Mouse (Mus musculus) B cell, adult 2 months (primary cell): Measurements from ENCODE around the gene Nfkbie.

ENCODE experiments used
- DNase-seq, 2 experiments: peaks; one replicate each; pipeline ENCODE4 v3.0.0; 2022

The Nfkbie gene

DNA sequence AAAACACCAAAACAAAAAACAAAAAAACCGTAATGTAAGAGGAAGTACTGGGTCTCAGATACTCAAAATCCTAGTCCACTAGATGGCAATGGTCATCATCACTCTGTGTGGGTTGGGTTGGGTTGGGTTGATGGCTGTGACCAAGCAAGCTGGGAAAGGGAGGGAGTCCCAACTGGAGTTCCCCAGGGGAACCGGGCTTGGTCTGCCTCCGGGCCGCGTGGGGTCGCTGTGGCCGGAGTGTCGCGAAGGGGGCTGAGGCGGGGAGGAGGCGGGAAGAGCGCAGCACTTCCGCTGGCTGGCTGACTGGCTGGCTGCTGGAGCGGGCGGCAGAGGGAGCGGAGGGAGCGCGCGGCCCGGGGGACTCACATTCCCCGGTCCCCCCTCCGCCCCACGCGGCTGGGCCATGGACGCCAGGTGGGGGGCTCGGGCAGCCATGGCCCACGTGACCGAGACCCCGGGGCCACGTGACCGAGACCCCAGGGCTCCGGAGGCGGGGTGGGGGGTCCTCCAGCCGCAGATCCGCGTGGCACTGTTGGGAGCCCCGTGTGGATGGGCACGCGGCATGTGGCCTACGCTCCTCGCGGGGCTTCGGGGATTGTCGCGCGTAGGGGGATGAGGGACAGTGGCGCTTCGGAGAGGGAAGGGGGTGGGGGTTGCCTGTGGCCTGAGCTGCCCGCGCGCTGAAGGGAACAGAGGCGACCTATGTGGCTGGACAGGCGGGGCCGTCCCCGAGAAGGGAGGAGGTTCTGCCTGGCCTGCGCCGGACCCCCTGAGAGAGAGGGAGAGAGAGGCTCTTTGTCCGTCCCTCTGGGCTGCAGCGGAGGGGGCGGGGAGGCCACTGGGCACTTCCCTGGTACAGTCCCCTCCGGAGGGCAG lies 8.4 kb downstream of the Nfkbie start, which contains the start of gene Slc35b2:
TSS of gene Slc35b2 (plus strand) at position 220 of the 876 bp plus-strand sequence.
- DNase-seq: peak; percentile 88 to 90

DNA sequence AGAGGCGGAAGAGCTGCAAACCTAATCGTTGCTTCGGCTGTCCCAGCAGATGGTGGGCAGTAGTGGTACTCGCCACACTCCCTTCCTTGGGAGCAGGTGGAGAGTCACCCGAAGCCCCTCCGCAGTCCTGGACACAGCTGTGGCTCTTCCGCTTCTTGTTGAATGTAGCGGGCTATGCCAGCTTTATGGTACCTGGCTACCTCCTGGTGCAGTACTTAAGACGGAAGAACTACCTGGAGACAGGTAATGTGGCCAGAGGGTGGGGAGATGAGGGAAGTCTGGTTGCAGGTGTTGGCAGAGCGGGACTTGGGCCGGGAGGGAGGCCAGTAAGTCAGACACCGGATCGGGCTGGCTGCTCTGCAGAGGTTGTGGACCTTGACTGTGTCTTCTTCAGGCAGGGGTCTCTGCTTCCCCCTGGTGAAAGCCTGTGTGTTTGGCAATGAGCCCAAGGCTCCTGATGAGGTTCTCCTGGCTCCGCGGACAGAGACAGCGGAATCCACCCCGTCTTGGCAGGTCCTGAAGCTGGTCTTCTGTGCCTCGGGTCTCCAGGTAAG lies 9.1 kb downstream of the Nfkbie start:
- DNase-seq: no peak

GRCm38 (mm10) chr17:45565103-45565502 lies 9.6 kb downstream of the Nfkbie start:
- DNase-seq: no peak

DNA sequence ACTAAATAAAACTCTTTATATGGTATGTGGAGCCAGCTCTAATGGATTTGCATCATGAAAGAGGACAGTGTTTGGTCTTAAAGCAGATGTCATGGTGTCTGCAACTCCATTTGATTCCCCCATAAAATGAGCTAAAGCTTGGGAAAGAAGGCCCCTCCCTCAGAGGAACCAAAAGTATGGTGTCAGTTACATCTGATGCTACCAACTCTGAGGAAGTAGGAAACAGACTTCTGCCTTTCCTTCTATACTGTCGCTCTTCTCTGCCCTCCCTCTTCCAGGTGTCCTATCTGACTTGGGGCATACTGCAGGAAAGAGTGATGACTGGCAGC lies 10.5 kb downstream of the Nfkbie start:
- no peak for DNase-seq

GRCm38 (mm10) chr17:45566360-45567161 lies 11.1 kb downstream of the Nfkbie start:
- no peak for DNase-seq

GRCm38 (mm10) chr17:45567162-45567601 lies 11.7 kb downstream of the Nfkbie start:
- DNase-seq: no peak

DNA sequence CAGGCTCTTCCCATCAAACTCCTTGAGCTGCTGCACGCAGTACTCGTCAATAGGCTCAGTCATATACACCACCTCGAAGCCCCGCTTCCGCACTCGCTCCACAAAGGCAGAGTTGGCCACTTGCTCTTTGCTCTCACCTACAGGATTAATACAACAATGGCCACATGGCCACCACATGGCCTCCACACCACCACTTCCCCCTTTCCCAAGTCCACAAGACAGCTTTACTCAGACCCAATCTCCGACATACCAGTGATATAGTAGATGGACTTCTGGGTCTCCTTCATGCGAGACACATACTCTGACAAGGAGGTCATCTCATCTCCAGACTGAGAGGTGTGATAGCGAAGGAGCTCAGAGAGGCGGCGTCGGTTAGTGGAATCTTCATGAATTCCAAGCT lies 13.5 kb downstream of the Nfkbie start:
- no peak for DNase-seq

- DNase-seq: no peak
Measured at GRCm38 (mm10) chr17:45569999-45570398, 14.5 kb downstream of the Nfkbie start.

GRCm38 (mm10) chr17:45572103-45573086 lies 16.9 kb downstream of the Nfkbie start:
- peak in 1 of 2 experiments; percentile 76 for DNase-seq

DNA sequence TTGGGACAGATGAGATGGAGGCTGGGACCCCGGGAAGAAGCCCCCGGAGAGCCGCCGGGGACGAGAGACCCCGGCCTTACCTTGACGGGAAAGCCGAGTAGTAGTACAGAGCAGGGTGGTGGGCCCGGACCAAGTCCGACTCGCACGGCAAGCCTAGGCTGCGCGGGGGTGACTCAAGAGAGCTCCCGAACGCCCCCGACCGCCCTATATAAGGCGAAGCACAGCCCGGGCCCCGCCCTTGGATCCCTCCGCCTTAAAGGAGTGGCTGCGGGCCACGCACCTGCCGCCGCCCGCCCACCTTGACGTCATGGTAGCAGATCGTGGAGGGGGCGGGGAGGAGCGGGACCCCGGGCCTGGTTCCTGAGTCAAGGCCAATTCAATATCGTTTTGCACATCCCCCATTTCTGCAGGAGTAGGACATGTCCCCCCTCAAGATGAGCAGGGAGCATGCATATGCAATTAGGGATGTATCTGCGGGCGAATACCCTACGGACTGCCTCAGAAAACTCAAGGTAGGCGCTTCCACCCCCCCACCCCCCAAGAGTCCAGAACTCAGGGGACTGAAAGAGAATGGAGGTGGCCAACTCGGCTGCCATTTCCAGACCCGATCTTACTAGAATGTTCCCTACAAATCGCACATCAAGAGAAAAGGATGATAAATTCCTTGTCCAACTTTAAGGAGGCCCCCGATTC lies 17.7 kb downstream of the Nfkbie start, which contains the start of gene Hsp90ab1:
TSS of gene Hsp90ab1 (minus strand) at position 185 of the 693 bp plus-strand sequence.
- DNase-seq: peak; percentile 100

- DNase-seq: peak; percentile 92
Measured at GRCm38 (mm10) chr17:45573780-45574123, 18.2 kb downstream of the Nfkbie start.

GRCm38 (mm10) chr17:45574129-45574761 lies 18.7 kb downstream of the Nfkbie start:
- DNase-seq: peak; percentile 72 to 73

DNA sequence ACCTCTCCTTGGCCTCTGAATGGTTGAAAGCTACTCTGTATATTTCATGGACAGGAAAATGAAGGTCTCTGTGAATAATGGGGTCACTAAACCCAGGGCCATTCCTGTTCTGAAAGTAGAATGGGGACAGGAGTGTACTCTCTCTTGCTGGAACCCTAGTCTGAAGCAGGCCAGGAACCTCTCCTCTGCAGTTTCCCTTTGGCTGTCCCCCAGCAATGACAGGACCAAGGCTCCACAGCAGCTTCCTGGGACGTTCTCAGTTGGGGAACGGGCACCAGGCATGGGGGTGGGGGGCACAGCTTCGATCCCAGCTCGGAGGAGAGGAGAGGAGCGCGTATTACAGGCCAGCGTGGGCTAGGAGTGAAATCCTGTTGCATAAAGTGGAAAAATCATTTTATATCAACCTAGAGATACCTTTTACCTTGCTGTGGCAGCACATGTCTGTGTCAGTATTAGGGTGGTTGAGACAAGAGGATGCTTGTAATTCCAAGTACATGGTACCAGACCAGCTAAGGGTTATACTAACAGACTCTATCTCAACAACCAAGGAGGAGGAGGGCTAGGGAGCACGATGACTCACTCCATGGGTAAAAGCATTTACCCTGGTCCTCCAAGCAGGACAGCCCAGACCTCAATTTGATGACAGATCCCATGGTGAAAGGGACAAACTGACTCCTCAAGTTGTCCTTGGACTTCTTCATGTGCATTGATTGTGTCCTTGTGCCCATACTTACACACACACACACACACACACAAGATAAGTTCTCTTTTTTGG lies 19.8 kb downstream of the Nfkbie start:
- DNase-seq: no peak

DNA sequence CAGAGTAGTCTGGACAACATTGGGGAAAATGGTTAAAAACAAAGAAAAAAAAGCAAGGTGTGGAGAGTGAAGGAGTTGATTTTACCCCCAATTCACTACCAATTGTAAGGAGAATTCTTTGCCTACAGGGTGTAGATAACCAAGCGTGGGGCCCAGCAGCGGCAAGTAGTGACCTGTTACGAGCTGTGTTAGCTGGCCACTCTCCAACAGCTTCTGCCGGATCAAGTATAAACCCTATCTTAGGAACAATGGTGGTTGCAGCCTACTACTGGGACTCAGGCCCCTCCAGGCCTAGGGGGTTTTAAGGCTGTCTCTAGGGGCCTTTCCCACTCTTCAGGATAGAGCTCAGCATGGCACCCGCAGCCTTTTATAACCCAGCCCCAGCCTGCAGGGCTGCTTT lies 22.7 kb downstream of the Nfkbie start:
- no peak for DNase-seq

- DNase-seq: peak; percentile 48 to 51
Measured at GRCm38 (mm10) chr17:45578843-45579242, 23.3 kb downstream of the Nfkbie start.

DNA sequence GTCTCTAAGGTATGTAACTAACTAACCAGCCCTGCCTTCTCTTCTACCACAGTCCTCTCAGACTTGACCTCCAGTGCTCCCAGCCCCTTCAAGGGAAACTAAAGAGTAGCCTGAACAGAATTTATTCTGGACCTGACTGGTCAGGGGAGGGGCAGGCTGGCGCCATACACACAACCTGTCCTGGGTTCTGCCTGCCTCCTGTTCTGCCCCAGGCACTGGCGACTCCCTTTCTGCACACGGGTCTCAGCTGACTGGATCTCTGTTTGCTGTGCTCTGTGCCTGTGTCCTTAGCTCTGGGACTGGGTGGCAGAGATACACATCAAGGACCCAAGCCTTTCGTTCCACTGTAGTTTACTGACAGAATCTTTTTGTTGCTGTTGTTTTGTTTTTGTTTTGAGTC lies 24.1 kb downstream of the Nfkbie start:
- DNase-seq: no peak

GRCm38 (mm10) chr17:45580958-45581477 lies 25.5 kb downstream of the Nfkbie start:
- no peak for DNase-seq

DNA sequence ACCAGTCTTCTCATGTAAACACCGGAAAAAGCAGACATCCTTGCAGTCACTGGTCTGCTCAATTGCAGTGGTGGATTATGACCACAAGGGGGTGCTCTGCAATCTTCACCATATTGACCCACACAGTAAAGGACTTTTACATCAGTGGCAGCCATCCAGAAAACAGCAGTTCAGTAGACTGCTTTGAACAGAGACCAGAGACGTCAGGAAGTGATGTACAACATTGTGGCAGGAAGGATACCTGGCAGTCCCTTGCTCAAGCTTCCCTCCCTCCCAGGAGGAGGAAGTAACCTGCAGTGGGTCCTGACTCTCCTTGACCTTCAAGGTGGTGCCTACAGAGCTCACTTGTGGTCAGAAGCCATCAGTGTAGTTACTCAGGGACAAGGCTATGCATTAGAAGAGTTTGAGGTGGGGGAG lies 26.1 kb downstream of the Nfkbie start:
- peak; percentile 80 to 82 for DNase-seq

- no peak for DNase-seq
Measured at GRCm38 (mm10) chr17:45582188-45582587, 26.7 kb downstream of the Nfkbie start.
